In genomic region chr11:61937761-61938160, GRCm38 (mm10) we compare ENCODE assay signal across 32 mouse cellular contexts.
"Had no signal": no experiment of that assay in that cellular context is flagged by ENCODE, and none has a peak within 500 bp of the region (broad histone marks: within the 10 kb centered on the region; RNA-seq: fewer than 3 reads in every experiment).

No protein-coding gene starts in this region.

- H3K9ac ChIP-seq: limb, embryonic 12.5 days; limb, embryonic 13.5 days; limb, embryonic 15.5 days; liver, embryonic 12.5 days; liver, embryonic 13.5 days; liver, embryonic 14.5 days; liver, embryonic 15.5 days; liver, postnatal 0 days; lung, embryonic 14.5 days; lung, embryonic 15.5 days; midbrain, embryonic 12.5 days; midbrain, embryonic 13.5 days; midbrain, embryonic 15.5 days; neural tube, embryonic 12.5 days had no signal

- ATAC-seq: liver, embryonic 12.5 days; liver, postnatal 0 days; lung, postnatal 0 days; midbrain, embryonic 13.5 days; midbrain, embryonic 15.5 days; midbrain, embryonic 16.5 days had no signal

- H3K4me1 ChIP-seq: limb, embryonic 10.5 days; limb, embryonic 12.5 days; limb, embryonic 13.5 days; limb, embryonic 15.5 days; liver, embryonic 13.5 days; lung, embryonic 15.5 days; midbrain, embryonic 10.5 days; midbrain, embryonic 12.5 days; midbrain, embryonic 13.5 days; midbrain, embryonic 15.5 days; neural tube, embryonic 12.5 days had no signal

- DNase-seq: left cerebral cortex, postnatal 4 days; liver; liver, embryonic 13.5 days; liver, postnatal 0 days; lung, adult 18-20 months; lung, adult 2 months; lung, embryonic 14.5 days; lung, postnatal 10 days; lung, postnatal 14 days; lung, postnatal 36 days; lung, postnatal 4 days; midbrain, embryonic 14.5 days had no signal

- H3K36me3 ChIP-seq: limb, embryonic 10.5 days; limb, embryonic 12.5 days; limb, embryonic 13.5 days; limb, embryonic 15.5 days; liver, embryonic 12.5 days; liver, embryonic 13.5 days; liver, embryonic 15.5 days; lung, embryonic 15.5 days; midbrain, embryonic 10.5 days; midbrain, embryonic 12.5 days; midbrain, embryonic 13.5 days; midbrain, embryonic 15.5 days; neural tube, embryonic 12.5 days had no signal

- H3K4me2 ChIP-seq: limb, embryonic 12.5 days; limb, embryonic 13.5 days; limb, embryonic 15.5 days; liver, embryonic 11.5 days; liver, embryonic 12.5 days; liver, embryonic 13.5 days; liver, embryonic 15.5 days; lung, embryonic 14.5 days; lung, embryonic 15.5 days; midbrain, embryonic 11.5 days; midbrain, embryonic 12.5 days; midbrain, embryonic 13.5 days; midbrain, embryonic 15.5 days; neural tube, embryonic 12.5 days had no signal

- H3K27ac ChIP-seq: limb, embryonic 10.5 days; limb, embryonic 12.5 days; limb, embryonic 13.5 days; limb, embryonic 15.5 days; liver, embryonic 12.5 days; liver, embryonic 13.5 days; liver, embryonic 14.5 days; liver, embryonic 15.5 days; lung, embryonic 15.5 days; macrophage; midbrain, embryonic 10.5 days; midbrain, embryonic 12.5 days; midbrain, embryonic 13.5 days; midbrain, embryonic 15.5 days; neural tube, embryonic 12.5 days had no signal

- H3K27me3 ChIP-seq: limb, embryonic 12.5 days; limb, embryonic 13.5 days; limb, embryonic 15.5 days; liver, embryonic 13.5 days; lung, embryonic 15.5 days; megakaryocyte, embryonic 14.5 days; midbrain, embryonic 12.5 days; midbrain, embryonic 13.5 days; midbrain, embryonic 15.5 days; neural tube, embryonic 12.5 days had no signal

- H3K4me3 ChIP-seq: limb, embryonic 10.5 days; limb, embryonic 12.5 days; limb, embryonic 13.5 days; limb, embryonic 15.5 days; liver, embryonic 12.5 days; liver, embryonic 13.5 days; liver, embryonic 15.5 days; lung, embryonic 15.5 days; megakaryocyte, embryonic 14.5 days; midbrain, embryonic 10.5 days; midbrain, embryonic 12.5 days; midbrain, embryonic 13.5 days; midbrain, embryonic 15.5 days; myocyte; neural tube, embryonic 12.5 days had no signal

- H3K9me3 ChIP-seq: limb, embryonic 10.5 days; limb, embryonic 12.5 days; limb, embryonic 13.5 days; limb, embryonic 15.5 days; liver, embryonic 12.5 days; liver, embryonic 13.5 days; liver, embryonic 15.5 days; lung, embryonic 15.5 days; megakaryocyte, embryonic 14.5 days; midbrain, embryonic 10.5 days; midbrain, embryonic 12.5 days; midbrain, embryonic 13.5 days; midbrain, embryonic 15.5 days; neural tube, embryonic 12.5 days had no signal
